Mouse (Mus musculus): ENCODE results near the gene Sufu.

Gene Sufu

GRCm38 (mm10) chr19:46530449-46530990 lies 133.8 kb downstream of the Sufu start:
- no peak for DNase-seq (ENCODE audit: low read depth, low spot score)

GRCm38 (mm10) chr19:46531071-46532030 lies 134.7 kb downstream of the Sufu start:
- no peak for DNase-seq (ENCODE audit: low read depth, low spot score)

- DNase-seq (ENCODE audit: low read depth, low spot score) = no peak
Observed at GRCm38 (mm10) chr19:46532031-46532688, 135.5 kb downstream of the Sufu start.

DNA sequence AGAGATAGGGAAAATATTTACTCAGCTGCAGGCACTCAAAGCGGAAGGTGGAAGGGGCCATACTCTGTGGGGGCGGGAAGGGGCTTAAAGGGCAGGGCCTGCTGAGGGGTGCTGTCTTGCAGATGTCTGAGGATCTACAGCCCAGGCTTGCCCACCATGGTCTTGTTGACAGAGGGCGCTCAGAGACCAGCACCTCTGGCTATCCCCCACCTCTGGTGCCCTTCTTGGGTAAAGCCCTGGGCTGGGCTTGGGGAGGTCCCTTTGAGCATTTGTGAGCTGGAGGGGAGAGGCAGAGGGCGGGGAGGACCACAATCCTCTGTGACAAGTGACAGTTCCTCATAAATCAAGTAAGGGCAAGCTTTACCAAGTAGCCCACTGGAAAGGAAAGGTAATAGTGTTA lies 136.4 kb downstream of the Sufu start:
- DNase-seq (ENCODE audit: low read depth, low spot score) = no peak

DNA sequence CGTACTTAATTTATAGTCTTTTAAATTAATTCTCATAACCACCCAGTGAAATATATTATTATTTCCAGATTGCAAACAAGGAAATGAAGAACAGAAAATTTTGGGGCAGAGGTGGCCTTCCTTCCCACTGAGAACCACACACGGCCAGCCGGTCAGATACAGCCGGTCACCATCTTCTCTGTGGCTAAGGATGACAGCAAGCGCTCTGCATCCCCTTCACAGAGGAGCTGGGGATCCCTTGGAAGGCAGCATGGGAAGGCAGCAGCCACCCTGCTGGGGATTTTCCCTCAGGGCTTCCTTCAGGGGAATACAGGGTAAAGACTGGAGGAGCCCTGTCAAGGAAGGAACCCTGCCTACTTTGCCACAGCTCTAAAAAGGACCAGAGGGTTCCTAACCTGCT lies 136.8 kb downstream of the Sufu start:
- no peak for DNase-seq (ENCODE audit: low read depth, low spot score)

- no peak for DNase-seq (ENCODE audit: low read depth, low spot score)
Observed at GRCm38 (mm10) chr19:46534542-46535098, 137.9 kb downstream of the Sufu start.

GRCm38 (mm10) chr19:46537357-46537756 lies 140.7 kb downstream of the Sufu start:
- DNase-seq (ENCODE audit: low read depth, low spot score) = no peak

- DNase-seq (ENCODE audit: low read depth, low spot score) = no peak
Observed at GRCm38 (mm10) chr19:46538213-46538612, 141.5 kb downstream of the Sufu start.

All from telencephalon, adult 2 months (tissue).